Comparison of ENCODE assay signal across 9 mouse cellular contexts in genomic region chr11:29245988-29246387, GRCm38 (mm10). TPM values are rescaled to one million over a fixed set of nuclear protein-coding genes. Genes with fewer than 3 reads are reported as not detected.
DNase-seq lines count a peak whose midpoint lies in the region; ATAC-seq and TF ChIP-seq lines count a peak whose summit lies in the region.
"Had no signal": no experiment of that assay in that cellular context is flagged by ENCODE, and none has a peak within 500 bp of the region (broad histone marks: within the 10 kb centered on the region; RNA-seq: fewer than 3 reads in every experiment).

No protein-coding gene starts in this region.

- peaks cover 33% of the 10 kb centered on the region for H3K36me3 ChIP-seq in forebrain, embryonic 10.5 days (replicated peaks)
- peaks cover 12% of the 10 kb centered on the region; the same call in 1 of the 2 replicates for H3K36me3 ChIP-seq in limb, embryonic 15.5 days
- H3K36me3 ChIP-seq in stomach, postnatal 0 days (ENCODE audit: control insufficient read depth, insufficient read depth, low read length) = no peaks in the 10 kb centered on the region

- WGBS in forebrain, embryonic 10.5 days = 77% methylated on average over 4 of the region's 4 CpGs
- 50% methylated on average over 4 of the region's 4 CpGs for WGBS in limb, embryonic 15.5 days
- WGBS in stomach, postnatal 0 days = 38% methylated on average over 4 of the region's 4 CpGs
- 39% methylated on average over 4 of the region's 4 CpGs for WGBS in cerebellum, adult 2 months

- peak; percentile 10 for DNase-seq in lung, postnatal 25 days (ENCODE audit: low spot score)
- DNase-seq in lung, postnatal 14 days = no peak
- no peak for DNase-seq in forebrain, embryonic 10.5 days (ENCODE audit: extremely low spot score, low spot score)
- no peak for DNase-seq in stomach, postnatal 0 days (ENCODE audit: low spot score)
- DNase-seq in urinary bladder, postnatal 25 days (ENCODE audit: low spot score) = no peak
- no peak for DNase-seq in cerebellum, adult 2 months
- DNase-seq: adrenal gland, adult 2 months; kidney, adult 18-20 months had no signal

- no peaks in the 10 kb centered on the region for H3K27me3 ChIP-seq in forebrain, embryonic 10.5 days (ENCODE audit: poor library complexity, severe bottlenecking)
- H3K27me3 ChIP-seq in limb, embryonic 15.5 days = no peaks in the 10 kb centered on the region
- H3K27me3 ChIP-seq in stomach, postnatal 0 days (ENCODE audit: control insufficient read depth, insufficient read depth, low read length) = no peaks in the 10 kb centered on the region
- H3K27me3 ChIP-seq in cerebellum, adult 2 months (ENCODE audit: control insufficient read depth, insufficient read depth, low read length) = no peaks in the 10 kb centered on the region

- no peak for TF ChIP-seq CTCF in stomach, postnatal 0 days (IDR thresholded peaks at IDR 0.05; ENCODE audit: low read depth)
- TF ChIP-seq CTCF in cerebellum, adult 2 months (IDR thresholded peaks at IDR 0.05; ENCODE audit: borderline replicate concordance, insufficient read depth, low read depth, low read length) = no peak

- H3K9me3 ChIP-seq in forebrain, embryonic 10.5 days = no peaks in the 10 kb centered on the region
- no peaks in the 10 kb centered on the region for H3K9me3 ChIP-seq in limb, embryonic 15.5 days
- no peaks in the 10 kb centered on the region for H3K9me3 ChIP-seq in stomach, postnatal 0 days (ENCODE audit: control insufficient read depth, low read length)

- peaks cover 23% of the 10 kb centered on the region for H3K4me1 ChIP-seq in forebrain, embryonic 10.5 days
- peaks cover 12% of the 10 kb centered on the region; the same call in 1 of the 2 replicates for H3K4me1 ChIP-seq in limb, embryonic 15.5 days
- H3K4me1 ChIP-seq in stomach, postnatal 0 days (replicated peaks; ENCODE audit: control insufficient read depth, insufficient read depth) = no peaks in the 10 kb centered on the region
- H3K4me1 ChIP-seq in cerebellum, adult 2 months (ENCODE audit: control insufficient read depth, insufficient read depth, low read length) = peaks cover 3% of the 10 kb centered on the region; the same call in 1 of the 2 replicates

- H3K4me2 ChIP-seq in limb, embryonic 15.5 days = peak overlapping the region; percentile 70
- H3K4me2 ChIP-seq in stomach, postnatal 0 days (replicated peaks; ENCODE audit: low read depth) = peak overlapping the region; percentile 76

- TF ChIP-seq POLR2A in cerebellum, adult 2 months (IDR thresholded peaks at IDR 0.05; ENCODE audit: borderline replicate concordance, insufficient read depth, low read length) = no peak

- no peak overlapping the region; the same call in 1 of the 2 replicates for H3K9ac ChIP-seq in limb, embryonic 15.5 days
- H3K9ac ChIP-seq in stomach, postnatal 0 days (ENCODE audit: low read length) = no peak overlapping the region

- ATAC-seq in limb, embryonic 15.5 days (ENCODE audit: insufficient number of reproducible peaks, low FRiP score, low TSS enrichment, low read depth) = no peak
- ATAC-seq in stomach, postnatal 0 days (ENCODE audit: low FRiP score, low TSS enrichment) = no peak

- no peak overlapping the region for H3K27ac ChIP-seq in forebrain, embryonic 10.5 days
- H3K27ac ChIP-seq in limb, embryonic 15.5 days = no peak overlapping the region
- no peak overlapping the region for H3K27ac ChIP-seq in stomach, postnatal 0 days (replicated peaks)
- no peak overlapping the region for H3K27ac ChIP-seq in cerebellum, adult 2 months (ENCODE audit: insufficient read depth, low read length)

- TF ChIP-seq EP300 in stomach, postnatal 0 days (optimal IDR thresholded peaks at IDR 0.05) = no peak

- peak overlapping the region; percentile 87 for H3K4me3 ChIP-seq in forebrain, embryonic 10.5 days
- peak overlapping the region; percentile 85 for H3K4me3 ChIP-seq in limb, embryonic 15.5 days
- H3K4me3 ChIP-seq in stomach, postnatal 0 days (ENCODE audit: low read depth, low read length) = peak overlapping the region; percentile 93
- H3K4me3 ChIP-seq in cerebellum, adult 2 months (replicated peaks; ENCODE audit: insufficient read depth, low read depth, low read length) = no peak overlapping the region

RNA-seq across cellular contexts. Expression of gene Cfap36, which starts 1.2 kb away (rescaled TPM):
- polyA plus RNA-seq in forebrain, embryonic 10.5 days (2016; fragmentation: Nextera tagmentation; extraction: Ambion mirVana) = 56.3 and 61.1 TPM in 2 replicates
- 47.1 and 49.9 TPM in 2 replicates for polyA plus RNA-seq in limb, embryonic 15.5 days (2015; fragmentation: Nextera tagmentation; extraction: Ambion mirVana)
- polyA plus RNA-seq in stomach, postnatal 0 days (2015; fragmentation: Nextera tagmentation; extraction: Ambion mirVana) = 32.1 and 33.6 TPM in 2 replicates
- polyA plus RNA-seq in cerebellum, adult 2 months (2012; rRNA removed) = 72.1 and 83.7 TPM in 2 replicates
